Mouse (Mus musculus) adrenal gland, postnatal 14 days (tissue): ENCODE measurements around the gene Rrm2. TPM values are rescaled to one million over a fixed set of nuclear protein-coding genes. Genes with fewer than 3 reads are reported as not detected.
"Not testable (repeated sequence)": the region's sequence is repeated elsewhere in the genome, so short reads cannot be mapped to it uniquely, and the experiment has no call there.

ENCODE experiments used
- DNase-seq: peaks from one replicate; pipeline ENCODE4 v3.0.0; 2021; ENCODE audit warnings: mixed read lengths
- long read RNA-seq, 2 experiments: library from polyadenylated mRNA; stranded (forward); transcript quantifications; one replicate each; pipeline ENCODE4 v2.0.0; 2021
- total RNA-seq: library from RNA; stranded (reverse); gene quantifications from 2 replicates; pipeline ENCODE4 v1.2.3, GENCODE M21; 2021

Gene Rrm2
- 42.1 and 56.4 TPM in 2 replicates for total RNA-seq
- long read RNA-seq, experiment 1, transcript Rrm2-201 (10 exons, 2,193 nt) = major isoform, 171 of 181 reads
- long read RNA-seq, experiment 1, partial matches to known transcripts = 3 of 181 reads
- long read RNA-seq, experiment 1, other reads (novel, unspliced or antisense) = 7 of 181 reads
- long read RNA-seq, experiment 2, transcript Rrm2-201 (10 exons, 2,193 nt) = major isoform, 95 of 99 reads
- long read RNA-seq, experiment 2, partial matches to known transcripts = 1 of 99 reads
- long read RNA-seq, experiment 2, other reads (novel, unspliced or antisense) = 3 of 99 reads

DNA sequence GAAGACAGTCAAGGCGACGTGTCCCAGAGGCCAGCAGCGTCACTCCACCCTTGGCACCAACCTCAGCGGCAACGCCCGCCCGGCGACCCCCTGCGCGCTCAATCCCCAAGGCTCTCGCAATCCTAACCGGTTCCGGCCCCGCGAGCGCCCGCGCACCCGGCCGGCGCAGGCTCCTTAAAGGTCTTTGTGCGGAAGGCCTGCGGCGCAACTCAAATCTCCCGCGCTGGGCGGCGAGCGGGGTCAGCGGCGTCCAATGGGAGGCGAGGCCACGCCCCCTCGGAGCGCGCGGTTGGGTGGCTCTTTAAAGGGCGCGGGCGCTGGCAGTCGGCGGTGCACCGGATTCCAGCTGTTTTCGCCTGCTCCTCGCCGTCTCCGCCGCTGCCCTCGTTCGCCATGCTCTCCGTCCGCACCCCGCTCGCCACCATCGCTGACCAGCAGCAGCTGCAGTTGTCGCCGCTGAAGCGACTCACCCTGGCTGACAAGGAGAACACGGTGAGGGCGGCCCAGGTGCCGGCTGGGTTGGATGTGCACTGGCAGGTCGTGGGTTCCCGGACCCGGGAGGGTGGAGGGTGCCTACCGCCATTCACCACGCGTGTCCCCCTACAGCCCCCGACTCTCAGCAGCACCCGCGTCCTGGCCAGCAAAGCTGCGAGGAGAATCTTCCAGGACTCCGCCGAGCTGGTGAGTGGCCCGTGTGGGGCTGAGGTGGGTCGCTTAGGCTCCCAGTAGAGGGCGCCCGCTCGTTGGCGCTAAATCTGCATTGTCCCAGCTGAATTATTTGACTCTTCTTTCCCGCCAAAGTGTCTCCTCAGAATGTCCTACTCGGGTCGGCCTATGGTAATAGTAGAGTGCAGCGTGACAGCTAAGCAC lies at the start of gene Rrm2:
Rrm2 (plus strand) TSS at position 288 of the 870 bp plus-strand sequence.
- DNase-seq = peak; percentile 97

DNA sequence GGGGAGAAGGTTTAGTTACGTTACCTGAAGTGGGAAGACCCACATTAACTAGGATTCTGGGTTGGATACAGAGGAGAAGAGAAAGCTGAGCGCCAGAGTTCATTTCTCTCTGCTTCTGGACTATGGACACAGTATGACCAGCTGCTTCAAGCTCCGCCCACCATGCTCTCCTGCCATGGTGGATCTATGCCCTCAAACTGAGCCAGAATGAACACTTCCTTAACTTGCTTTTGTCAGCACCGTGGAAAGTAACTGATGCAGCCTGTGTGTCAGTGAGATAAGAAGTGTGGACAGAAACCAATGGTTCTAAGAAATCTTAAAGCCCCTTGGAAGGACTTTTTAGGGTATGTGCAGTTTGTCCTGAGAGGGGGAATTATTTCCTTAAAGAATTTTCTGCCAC lies 49.0 kb upstream of the Rrm2 start:
- DNase-seq = no peak

DNA sequence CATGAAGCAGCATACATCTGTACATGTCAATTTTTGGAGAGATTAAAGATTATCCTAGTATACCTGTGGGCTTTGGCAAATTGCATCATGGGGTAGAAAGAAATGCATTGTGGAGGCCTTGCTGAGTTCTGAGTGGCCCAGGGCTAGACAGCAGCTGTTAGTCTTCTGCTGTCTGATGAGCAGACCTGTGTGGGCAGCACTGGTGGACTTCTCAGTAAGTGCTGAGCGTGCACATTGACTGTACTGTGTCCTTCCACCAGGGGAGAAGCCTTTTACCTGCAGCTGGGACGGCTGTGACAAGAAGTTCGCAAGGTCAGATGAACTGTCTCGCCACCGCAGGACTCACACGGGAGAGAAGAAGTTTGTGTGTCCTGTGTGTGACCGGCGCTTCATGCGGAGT lies 48.1 kb upstream of the Rrm2 start:
- DNase-seq = no peak

DNA sequence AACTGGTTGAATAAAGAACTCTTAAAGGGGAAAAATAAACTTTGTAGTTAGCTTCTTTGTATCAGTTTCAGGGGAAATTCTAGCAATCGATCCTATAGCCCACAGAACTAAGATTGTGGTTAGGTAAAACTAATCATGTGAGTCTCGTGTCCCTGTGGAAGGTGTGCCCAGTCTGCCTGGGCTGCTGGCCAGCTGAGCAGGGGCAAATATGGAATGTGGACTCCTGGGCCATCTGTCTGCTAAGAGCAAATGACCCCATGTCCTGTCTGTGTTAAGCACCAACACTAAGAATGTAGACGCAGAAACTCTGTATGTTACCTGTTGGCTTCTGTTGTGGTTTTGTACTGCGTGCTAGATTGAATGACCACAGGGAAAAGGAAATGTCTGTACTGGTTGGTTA lies 46.9 kb upstream of the Rrm2 start:
- DNase-seq = no peak

DNA sequence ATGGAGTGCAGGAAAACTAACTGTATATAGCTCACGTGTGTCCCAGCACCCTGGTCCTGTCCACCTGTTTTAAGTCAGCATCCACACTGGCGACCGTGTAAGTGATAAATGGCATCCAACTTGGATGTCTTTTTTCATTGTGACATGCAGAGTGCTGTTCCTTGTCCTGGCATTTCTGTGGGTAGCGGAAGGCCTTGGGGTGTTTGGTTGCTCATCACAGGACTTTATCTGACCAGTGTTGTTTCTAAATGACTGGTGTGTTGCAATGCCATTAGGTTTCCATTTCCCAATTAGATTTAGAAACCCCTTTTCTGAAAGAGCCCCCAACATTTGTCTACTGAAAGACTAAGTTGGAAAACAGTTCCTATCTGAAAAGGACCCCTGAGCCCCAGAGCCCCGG lies 45.9 kb upstream of the Rrm2 start:
- no peak for DNase-seq

DNA sequence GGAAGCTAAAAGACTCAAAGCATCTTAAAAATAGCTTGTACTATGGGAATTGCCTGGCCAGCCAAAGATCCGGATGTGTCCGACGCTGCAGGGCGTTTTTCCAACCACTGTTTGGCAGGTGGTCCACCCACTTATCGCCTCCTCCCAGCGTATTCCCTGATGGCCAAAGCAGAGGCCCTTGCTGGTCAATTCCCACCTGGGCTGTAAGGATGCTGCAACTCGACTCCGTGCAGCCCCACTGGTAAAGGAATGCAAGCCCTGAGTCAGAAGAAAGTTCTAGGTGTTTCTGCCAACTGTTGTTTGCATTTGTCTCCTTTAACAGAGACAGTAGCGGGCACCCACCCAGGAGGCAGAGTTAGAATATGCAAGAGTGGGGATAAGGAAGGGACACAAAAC lies 27.9 kb upstream of the Rrm2 start:
- no peak for DNase-seq

DNA sequence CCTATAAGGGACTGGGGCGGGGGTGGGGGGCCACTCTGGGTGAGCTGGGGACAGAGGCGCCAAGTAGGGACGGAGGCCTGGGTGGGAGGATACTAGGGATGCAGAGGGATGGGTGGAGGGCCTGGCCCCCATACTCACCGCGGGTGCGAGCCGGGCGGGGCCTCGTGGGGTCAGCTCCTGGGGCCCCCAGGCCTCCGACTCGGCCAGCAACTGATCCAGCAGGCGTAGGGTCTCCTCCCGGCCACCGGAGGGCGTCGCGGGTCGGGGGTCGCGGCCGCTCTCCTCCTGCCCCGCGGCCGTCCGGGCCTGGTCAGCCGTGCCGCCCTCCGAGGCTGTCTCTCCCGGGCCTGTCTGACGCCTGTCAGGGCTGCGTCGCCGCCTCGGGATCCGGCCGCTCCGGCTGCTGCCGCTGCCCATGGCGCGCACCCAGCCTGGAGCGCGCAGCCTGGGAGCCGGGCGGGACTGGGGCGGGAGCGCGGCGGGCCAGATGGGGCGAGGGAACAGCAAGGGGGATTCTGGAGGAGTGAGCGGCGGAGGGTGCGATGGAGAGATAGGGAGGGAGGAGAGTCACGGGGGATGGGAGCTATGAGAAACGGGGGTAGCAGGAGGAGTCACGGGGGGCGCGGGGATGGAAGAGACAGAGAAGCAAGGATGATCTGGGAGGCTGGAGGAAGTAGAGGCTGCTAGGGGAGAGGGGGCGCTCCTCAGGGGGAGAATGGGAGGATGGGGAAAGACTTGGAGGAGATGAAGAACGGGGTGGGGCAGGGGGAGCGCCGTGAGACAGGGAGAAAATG lies 27.4 kb upstream of the Rrm2 start:
- peak; percentile 55 for DNase-seq

DNA sequence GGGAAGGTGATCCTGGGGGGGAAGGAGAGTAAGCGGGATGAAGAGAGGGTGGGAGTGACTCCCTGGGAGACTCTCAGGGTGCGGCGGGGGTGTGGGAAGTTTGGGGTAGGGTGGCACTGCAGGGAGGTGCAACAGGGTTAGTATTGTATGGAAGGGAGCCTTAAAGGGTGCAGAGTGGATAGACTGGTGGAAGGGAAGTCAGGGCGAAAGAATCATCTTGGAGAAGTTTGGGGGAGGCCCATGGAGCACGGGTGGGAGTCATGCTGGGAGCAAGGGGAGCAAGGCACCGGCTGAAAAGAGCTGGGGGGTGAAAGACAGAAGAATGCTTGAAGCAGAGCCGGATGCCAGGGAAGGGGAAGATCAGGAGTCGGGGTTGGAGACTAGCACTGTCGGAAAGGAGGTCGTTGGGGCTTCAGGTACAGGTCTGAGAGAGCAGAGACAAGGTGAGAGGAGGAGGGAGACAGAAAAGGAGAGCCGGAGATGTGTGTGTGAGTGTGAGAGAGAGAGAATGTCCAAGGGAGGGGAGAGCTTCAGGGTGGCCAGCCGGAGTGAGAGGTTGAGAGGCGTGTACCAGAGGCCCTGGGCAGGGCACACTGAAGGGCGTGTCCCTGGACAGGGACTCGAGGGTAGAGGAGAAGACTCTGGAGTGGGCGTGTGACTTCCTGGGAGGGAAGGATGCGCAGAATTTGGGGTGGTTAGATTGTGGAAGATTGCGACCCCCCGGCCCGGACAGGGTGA lies 26.6 kb upstream of the Rrm2 start, which contains the start of gene Cys1:
Cys1 (minus strand) TSS at position 528 of the 738 bp plus-strand sequence.
- DNase-seq = peak; percentile 49

DNA sequence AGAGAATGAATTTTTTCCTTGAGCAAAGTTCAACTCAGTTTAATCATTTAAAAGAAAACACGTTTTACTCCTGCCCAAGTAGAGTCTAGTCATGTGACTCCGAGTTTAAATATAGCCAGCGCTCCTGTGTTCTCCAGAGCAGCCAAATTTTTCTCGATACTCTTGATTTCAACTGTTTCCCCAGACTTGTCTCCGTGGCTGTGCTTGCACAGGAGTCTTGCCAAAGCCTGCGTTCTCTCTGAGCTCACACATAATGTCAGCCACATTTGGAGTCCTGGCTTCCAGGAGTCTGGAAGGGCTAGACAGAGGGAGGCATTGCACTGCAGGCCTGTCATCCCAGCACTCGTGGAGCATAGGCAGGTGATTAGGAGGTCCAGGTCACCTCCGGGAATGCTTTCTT lies 25.5 kb upstream of the Rrm2 start:
- peak; percentile 37 for DNase-seq

DNA sequence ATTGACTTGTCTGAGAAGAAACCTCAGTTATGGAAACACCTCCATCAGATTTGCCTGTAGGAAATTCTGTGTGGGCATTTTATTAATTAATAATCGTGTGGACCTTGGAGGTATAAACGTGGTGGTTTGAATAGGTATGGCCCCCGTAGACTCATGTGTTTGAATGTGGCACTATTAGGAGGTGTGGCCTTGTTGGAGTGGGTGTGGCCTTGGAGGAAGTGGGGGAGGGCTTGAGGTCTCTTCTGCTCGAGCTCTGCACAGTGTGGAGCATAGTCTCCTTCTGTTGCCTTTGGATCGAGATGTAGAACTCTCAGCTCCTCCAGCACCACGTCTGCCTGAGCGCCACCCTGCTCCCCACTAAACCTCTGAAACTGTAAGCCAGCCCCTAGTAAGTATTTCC lies 24.6 kb upstream of the Rrm2 start:
- no peak for DNase-seq

DNA sequence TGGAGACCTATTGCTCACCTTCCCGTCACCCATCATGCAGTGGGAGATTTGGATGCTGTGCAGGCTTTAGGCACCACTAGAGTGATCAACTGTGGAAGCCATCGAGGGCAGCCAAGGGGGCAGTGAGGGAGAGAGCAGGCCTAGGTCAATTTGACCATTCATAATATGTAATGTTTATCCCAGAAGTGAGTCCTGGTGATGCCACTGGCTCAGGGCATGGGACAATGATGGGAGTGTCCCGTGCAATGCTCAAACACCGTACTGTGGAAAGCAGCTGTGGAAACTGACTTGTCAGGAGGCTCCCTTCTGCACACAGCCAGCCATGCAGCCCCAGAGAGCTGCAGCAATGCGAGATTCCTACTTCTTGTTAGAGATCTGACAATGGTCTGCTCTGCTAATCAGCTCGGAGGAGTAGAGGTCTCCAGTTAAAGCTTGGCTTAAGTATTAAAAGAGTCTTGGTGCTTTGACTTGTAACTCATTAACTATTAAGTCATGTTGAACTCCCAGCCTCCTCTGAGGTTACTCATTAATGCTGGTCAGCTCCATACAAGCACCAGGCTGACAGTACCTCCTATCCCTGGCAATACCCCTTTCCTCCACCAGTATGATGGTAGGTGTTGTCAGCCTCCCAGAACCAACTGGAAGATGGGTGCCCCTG lies 21.9 kb upstream of the Rrm2 start:
- DNase-seq = no peak

DNA sequence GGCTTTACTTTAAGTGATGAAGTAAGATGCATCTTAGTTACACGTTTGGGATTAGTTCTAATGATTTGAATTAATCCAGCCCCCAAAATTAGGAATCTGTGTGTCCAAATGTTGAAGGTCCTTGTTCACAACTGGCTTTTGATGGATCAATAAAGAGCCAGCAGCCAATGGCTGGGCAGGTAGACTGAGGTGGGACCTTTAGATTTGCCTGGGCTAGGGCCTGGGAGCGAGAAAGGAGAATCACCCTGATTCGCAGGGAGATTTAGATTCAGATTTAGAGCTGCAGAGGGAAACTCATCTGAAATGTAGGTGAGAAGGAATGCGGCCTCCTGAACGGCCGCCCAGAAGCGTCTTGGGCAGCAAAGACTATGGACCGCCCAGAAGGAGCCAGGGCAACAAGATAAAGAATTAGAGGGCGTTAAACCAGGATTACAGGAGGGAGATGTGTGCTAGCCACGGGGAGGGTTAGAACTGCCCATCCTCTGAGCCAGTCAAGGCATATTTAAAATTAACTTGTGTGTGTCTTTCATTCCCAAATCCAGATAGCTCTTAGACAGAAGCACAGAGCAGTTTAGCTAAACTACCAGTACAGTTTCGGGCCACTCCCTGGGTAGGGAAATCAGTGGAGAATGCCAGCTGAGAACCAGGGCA lies 21.2 kb upstream of the Rrm2 start:
- DNase-seq = no peak

DNA sequence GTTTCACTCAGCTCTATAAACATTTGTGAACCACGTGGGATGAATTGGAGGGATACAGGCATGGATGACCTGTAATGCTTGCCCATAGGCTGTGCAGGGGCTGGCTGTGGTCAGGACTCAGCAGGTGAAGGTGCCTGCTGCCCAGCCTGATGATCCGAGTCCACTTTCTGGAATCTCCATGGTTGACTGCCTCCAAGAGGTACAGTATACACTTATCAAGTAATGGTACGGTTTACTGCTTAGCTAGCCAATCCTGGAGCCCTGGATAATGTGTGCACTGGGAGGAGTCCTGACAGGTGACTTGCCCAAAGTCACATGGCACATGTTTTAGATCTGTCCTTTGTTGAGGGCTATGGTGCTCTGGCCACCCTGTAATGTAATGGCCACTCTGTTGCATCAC lies 17.7 kb upstream of the Rrm2 start:
- no peak for DNase-seq

DNA sequence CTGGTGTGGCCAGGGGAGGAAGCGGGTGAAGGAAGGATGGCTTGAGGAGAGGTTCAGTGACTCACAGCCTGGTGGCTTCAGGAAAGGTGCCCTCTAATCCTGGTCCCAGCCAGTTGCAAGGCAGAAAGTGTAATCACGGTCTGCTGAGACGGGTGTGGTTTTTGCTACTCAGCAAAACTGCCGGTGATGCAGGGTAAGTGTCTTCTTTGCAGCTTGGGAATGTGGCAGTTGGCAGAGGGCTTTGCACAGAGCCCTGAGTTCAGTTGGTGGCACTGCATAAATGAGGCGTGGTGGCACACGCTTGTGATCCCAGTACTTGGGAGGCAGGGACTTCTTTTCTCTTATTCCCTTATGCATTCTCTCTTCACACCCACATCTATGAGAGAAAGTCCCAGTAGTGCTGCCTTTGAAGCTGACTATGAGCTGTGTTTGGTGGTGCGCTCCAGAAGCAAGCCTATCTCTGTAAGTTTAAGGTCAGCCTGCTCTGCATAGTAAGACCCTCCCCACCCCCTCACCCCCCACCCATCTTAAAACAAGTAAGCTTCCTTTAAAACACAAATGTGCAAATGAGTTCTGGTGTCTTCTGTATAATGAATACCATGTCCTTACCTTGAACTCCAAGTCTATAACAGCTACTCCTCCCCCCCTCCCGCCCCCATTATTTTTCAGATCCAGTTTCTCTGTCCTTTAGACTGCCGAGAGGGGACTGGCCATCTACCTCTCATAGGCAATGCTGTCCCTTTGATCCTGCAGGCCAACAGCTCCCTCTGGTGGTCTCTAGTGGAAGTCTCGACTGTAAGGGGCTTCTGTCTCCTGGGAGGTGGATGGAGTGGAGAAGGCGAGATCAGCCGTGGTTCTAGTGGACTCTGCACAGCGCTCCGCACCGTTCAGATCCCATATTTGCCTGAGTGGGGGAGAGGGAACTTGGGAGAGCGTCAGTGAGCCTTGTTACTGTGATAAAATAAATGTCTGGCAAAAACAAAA lies 11.2 kb upstream of the Rrm2 start:
- peak; percentile 91 for DNase-seq

DNA sequence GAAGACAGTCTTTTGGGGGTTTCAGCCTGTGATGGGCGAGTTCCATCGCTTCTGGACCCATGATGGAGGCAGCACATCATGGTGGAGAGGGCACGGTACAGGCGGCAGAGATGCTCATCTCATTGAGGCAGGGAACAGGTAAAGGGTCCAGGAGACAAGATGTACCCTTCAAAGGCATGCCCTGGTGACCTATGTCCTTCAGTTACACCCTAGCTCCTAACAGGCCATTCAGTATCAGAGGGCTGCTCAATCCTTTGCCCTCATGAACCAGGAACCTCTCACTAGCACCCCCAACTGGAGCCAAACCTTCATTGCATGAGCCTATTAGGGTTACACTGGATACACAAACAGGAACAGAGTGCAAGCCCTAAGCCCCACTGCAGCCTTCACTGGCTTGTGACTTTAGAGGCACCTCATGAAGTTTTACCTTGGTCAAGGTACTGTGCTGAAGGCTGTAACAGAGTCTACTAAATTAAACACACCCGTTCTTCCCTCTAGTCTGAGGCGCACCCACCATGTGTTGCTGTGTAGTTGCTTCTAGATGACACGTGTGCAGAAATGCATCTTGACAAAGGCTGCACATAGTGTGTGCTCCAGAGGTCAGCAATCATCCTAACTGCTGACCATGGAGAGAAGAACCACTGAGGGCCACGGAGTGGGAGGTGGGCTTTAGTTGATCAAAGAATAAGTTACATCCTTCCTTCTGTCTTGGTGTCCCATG lies 10.4 kb upstream of the Rrm2 start:
- no peak for DNase-seq

DNA sequence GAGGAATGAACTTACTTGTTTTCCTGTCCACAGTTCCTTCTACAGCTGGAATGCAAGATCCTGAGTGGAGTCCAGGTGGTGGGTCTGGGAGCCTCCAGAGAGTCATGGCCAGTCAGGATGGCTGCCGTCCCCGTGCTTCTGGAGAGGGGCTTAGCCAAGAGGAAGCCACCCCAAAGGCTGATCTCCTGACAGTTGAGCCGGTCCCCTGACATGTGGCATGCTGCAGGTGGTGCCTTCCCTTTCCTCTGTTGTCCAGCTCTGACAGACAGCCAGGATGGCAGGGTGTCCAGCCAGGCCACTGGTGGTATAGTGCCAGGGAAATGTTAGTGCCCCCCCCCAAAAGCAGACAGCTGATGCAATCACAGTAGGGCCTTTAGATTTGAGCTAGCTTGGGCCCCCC lies 9.5 kb upstream of the Rrm2 start:
- DNase-seq = no peak

DNA sequence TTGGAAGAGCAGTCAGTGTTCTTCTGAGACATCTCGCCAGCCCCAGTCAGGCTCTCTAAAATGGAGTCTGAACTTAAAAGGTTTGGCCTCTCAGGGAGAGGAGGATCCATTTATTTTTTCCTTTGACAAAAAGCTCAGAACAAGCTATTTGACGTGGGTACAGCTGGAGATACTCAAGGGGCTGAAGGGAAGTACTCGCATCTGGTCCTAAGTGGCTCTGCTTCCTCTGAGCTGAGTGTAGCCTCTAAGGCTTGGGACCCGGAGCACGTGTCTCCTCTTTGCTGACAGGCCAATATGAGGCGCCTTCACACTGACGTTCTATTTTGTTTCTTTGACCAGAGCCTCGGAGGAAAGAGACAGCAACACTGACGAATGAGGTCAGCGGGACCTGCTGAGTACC lies 8.5 kb upstream of the Rrm2 start:
- DNase-seq = no peak

DNA sequence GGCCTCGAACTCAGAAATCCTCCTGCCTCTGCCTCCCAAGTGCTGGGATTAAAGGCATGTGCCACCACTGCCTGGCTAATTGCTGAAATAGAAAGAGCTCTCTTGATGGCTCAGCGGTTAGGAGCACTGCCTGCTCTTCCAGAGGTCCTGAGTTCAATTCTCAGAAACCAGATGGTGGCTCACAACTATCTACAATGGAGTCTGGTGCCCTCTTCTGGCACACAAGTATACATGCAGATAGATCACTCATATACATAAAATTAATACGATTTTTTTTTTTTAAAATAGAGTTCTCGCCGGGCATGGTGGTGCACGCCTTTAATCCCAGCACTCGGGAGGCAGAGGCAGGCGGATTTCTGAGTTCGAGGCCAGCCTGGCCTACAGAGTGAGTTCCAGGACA lies 6.4 kb upstream of the Rrm2 start:
- DNase-seq = not testable (repeated sequence)

DNA sequence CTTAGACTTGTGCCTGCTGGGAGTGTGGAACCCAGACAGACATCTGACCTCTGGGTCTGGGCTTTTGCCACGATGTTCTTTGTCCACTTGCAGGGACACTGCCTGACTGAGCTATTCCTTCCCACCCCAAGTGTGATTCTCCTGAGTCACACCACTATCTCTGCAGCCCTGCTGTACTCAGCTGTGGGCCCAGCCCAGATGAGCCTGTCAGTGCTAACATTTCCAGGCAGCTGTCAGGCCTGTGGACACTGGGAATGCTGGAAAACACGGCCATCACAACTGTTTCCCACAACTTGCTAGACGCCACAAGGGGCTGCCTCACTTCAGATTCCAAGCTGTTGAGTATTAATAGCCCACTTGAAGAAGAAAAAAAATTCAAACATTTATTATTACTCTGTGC lies 5.0 kb upstream of the Rrm2 start:
- DNase-seq = no peak
